ENCODE assay signal across 9 mouse cellular contexts in the genomic region with DNA sequence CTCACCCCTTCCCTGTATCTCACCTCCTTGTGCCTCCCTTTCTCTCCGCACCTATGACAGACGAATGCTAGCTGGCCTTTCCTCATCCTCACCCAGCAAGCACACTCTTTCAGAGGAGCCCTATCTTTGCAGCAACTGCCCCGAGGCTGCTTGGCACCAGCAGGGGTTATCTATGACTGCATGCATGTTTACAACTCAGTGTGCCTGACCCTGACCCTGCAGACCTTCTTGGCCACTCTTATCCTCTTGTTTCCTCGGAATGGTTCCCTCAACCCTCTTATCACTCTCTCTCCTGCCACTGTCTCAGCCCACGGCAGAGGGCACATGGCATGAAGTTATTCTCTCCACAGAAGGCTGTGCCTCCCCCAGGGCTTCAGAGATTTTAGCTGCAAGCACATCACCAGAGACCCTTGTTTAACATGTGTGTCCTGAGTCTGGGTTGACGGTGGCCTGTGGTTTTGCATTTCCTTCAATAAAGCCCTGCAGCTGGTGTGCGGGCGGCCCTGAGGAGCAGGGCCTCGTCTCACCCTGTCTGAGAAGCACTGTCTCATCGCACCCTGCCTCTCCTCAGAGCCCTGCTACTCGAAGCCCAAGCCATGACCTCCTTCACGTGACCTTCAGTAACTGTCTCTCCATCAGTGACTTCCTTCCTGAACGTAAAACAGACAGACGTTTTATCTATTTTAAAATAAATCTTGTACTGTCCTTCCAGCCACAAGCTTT. TPM values are rescaled to one million over a fixed set of nuclear protein-coding genes. Genes with fewer than 3 reads are reported as not detected.
DNase-seq lines count a peak whose midpoint lies in the region; ATAC-seq and TF ChIP-seq lines count a peak whose summit lies in the region.
"Had no signal": no experiment of that assay in that cellular context is flagged by ENCODE, and none has a peak within 500 bp of the region (broad histone marks: within the 10 kb centered on the region; RNA-seq: fewer than 3 reads in every experiment).

No protein-coding gene starts in this region.

- H3K27me3 ChIP-seq in lung, embryonic 16.5 days (ENCODE audit: control insufficient read depth, insufficient read depth, low read depth, low read length): no peaks in the 10 kb centered on the region
- no peaks in the 10 kb centered on the region for H3K27me3 ChIP-seq in intestine, postnatal 0 days (replicated peaks; ENCODE audit: control insufficient read depth, insufficient read depth, low read length)
- no peaks in the 10 kb centered on the region for H3K27me3 ChIP-seq in stomach, postnatal 0 days (ENCODE audit: control insufficient read depth, insufficient read depth, low read length)

- peak overlapping the region; percentile 93 for H3K27ac ChIP-seq in gastrocnemius, adult 2 months
- H3K27ac ChIP-seq in lung, embryonic 16.5 days (ENCODE audit: low read length): 0 out of 2 replicates have a peak overlapping the region, but pooled peaks have one; percentile 14
- 0 out of 2 replicates have a peak overlapping the region, but pooled peaks have one; percentile 16 for H3K27ac ChIP-seq in intestine, postnatal 0 days (ENCODE audit: low read depth, low read length)
- peak overlapping the region; percentile 77 for H3K27ac ChIP-seq in stomach, postnatal 0 days (replicated peaks)

- intact Hi-C loops in gastrocnemius, adult 2 months (cut with DNase I): no loop called here
- intact Hi-C loops in left cerebral cortex, postnatal 14 days (cut with DNase I): no loop called here

- H3K4me1 ChIP-seq in lung, embryonic 16.5 days (replicated peaks; ENCODE audit: control insufficient read depth, insufficient read depth, low read length): peaks cover 24% of the 10 kb centered on the region
- H3K4me1 ChIP-seq in intestine, postnatal 0 days (replicated peaks; ENCODE audit: control insufficient read depth, insufficient read depth, low read length): peaks cover 10% of the 10 kb centered on the region; the same call in 1 of the 2 replicates
- H3K4me1 ChIP-seq in stomach, postnatal 0 days (replicated peaks; ENCODE audit: control insufficient read depth, insufficient read depth): peaks cover 5% of the 10 kb centered on the region; the same call in 1 of the 2 replicates

- H3K36me3 ChIP-seq in lung, embryonic 16.5 days (ENCODE audit: control insufficient read depth, insufficient read depth, low read length): no peaks in the 10 kb centered on the region
- no peaks in the 10 kb centered on the region for H3K36me3 ChIP-seq in intestine, postnatal 0 days (ENCODE audit: control insufficient read depth, insufficient read depth)
- H3K36me3 ChIP-seq in stomach, postnatal 0 days (ENCODE audit: control insufficient read depth, insufficient read depth, low read length): no peaks in the 10 kb centered on the region

- WGBS in lung, embryonic 16.5 days: 56% methylated on average over 14 of the region's 14 CpGs
- WGBS in intestine, postnatal 0 days: 58% methylated on average over 14 of the region's 14 CpGs
- 60% methylated on average over 14 of the region's 14 CpGs for WGBS in stomach, postnatal 0 days

- no peaks in the 10 kb centered on the region for H3K9me3 ChIP-seq in lung, embryonic 16.5 days (ENCODE audit: control insufficient read depth, low read length)
- no peaks in the 10 kb centered on the region for H3K9me3 ChIP-seq in intestine, postnatal 0 days (ENCODE audit: control insufficient read depth)
- H3K9me3 ChIP-seq in stomach, postnatal 0 days (ENCODE audit: control insufficient read depth, low read length): no peaks in the 10 kb centered on the region

- TF ChIP-seq EP300 in stomach, postnatal 0 days (optimal IDR thresholded peaks at IDR 0.05): no peak

- TF ChIP-seq CTCF in gastrocnemius, adult 2 months (IDR thresholded peaks at IDR 0.05): no peak
- no peak for TF ChIP-seq CTCF in intestine, postnatal 0 days (IDR thresholded peaks at IDR 0.05; ENCODE audit: low read depth)
- no peak for TF ChIP-seq CTCF in stomach, postnatal 0 days (IDR thresholded peaks at IDR 0.05; ENCODE audit: low read depth)

- H3K4me2 ChIP-seq in lung, embryonic 16.5 days (ENCODE audit: low read depth, low read length): no peak overlapping the region
- no peak overlapping the region for H3K4me2 ChIP-seq in intestine, postnatal 0 days (replicated peaks; ENCODE audit: low read depth)
- no peak overlapping the region for H3K4me2 ChIP-seq in stomach, postnatal 0 days (replicated peaks; ENCODE audit: low read depth)

- H3K9ac ChIP-seq in lung, embryonic 16.5 days (ENCODE audit: low read length): no peak overlapping the region
- no peak overlapping the region for H3K9ac ChIP-seq in intestine, postnatal 0 days (ENCODE audit: low read depth, low read length)
- H3K9ac ChIP-seq in stomach, postnatal 0 days (ENCODE audit: low read length): no peak overlapping the region

- DNase-seq in gastrocnemius, adult 2 months: no peak
- no peak for DNase-seq in gastrocnemius, adult 8-10 months (ENCODE audit: low spot score in 2 of 2)
- DNase-seq in lung, postnatal 25 days (ENCODE audit: low spot score): no peak
- DNase-seq in stomach, postnatal 0 days (ENCODE audit: low spot score): no peak
- DNase-seq in left cerebral cortex, postnatal 14 days (ENCODE audit: low spot score in 2 of 2): no peak
- no peak for DNase-seq in spleen, adult 18-20 months
- DNase-seq: cerebellum, postnatal 14 days had no signal

- H3K4me3 ChIP-seq in gastrocnemius, adult 2 months: no peak overlapping the region
- no peak overlapping the region for H3K4me3 ChIP-seq in lung, embryonic 16.5 days (ENCODE audit: low read length)
- no peak overlapping the region for H3K4me3 ChIP-seq in intestine, postnatal 0 days (ENCODE audit: low read depth, low read length)
- no peak overlapping the region for H3K4me3 ChIP-seq in stomach, postnatal 0 days (ENCODE audit: low read depth, low read length)

- ATAC-seq in lung, embryonic 16.5 days (ENCODE audit: low read depth): no peak
- no peak for ATAC-seq in intestine, postnatal 0 days
- no peak for ATAC-seq in stomach, postnatal 0 days (ENCODE audit: low FRiP score, low TSS enrichment)

RNA-seq across cellular contexts. Expression of a gene that starts 23.4 kb away (rescaled TPM):
- 100 to 1,000 TPM; 159 to 192 TPM for total RNA-seq in gastrocnemius, adult 2 months (2021)
- 100 to 1,000 TPM; 170 to 209 (median 181) TPM for total RNA-seq in gastrocnemius, adult 8-10 months (2022)
- 11.6 and 11.7 TPM in 2 replicates for polyA plus RNA-seq in lung, embryonic 16.5 days (2015; fragmentation: Nextera tagmentation; extraction: Ambion mirVana)
- 8.2 and 8.5 TPM in 2 replicates for polyA plus RNA-seq in intestine, postnatal 0 days (2015; fragmentation: Nextera tagmentation; extraction: Ambion mirVana)
- 7.1 and 7.5 TPM in 2 replicates for polyA plus RNA-seq in stomach, postnatal 0 days (2015; fragmentation: Nextera tagmentation; extraction: Ambion mirVana)
- 10 to 100 TPM; 57.5 to 58.0 TPM for total RNA-seq in left cerebral cortex, postnatal 14 days (2021)

RNA-seq across cellular contexts. Expression of a gene that starts 28.0 kb away (rescaled TPM):
- total RNA-seq in gastrocnemius, adult 2 months (2021): 1 to 10 TPM; 6.7 to 7.5 TPM
- total RNA-seq in gastrocnemius, adult 8-10 months (2022): 1 to 10 TPM; 6.1 to 7.3 (median 6.5) TPM
- 9.1 and 9.6 TPM in 2 replicates for polyA plus RNA-seq in lung, embryonic 16.5 days (2015; fragmentation: Nextera tagmentation; extraction: Ambion mirVana)
- 4.5 and 4.7 TPM in 2 replicates for polyA plus RNA-seq in intestine, postnatal 0 days (2015; fragmentation: Nextera tagmentation; extraction: Ambion mirVana)
- polyA plus RNA-seq in stomach, postnatal 0 days (2015; fragmentation: Nextera tagmentation; extraction: Ambion mirVana): 4.9 and 5.0 TPM in 2 replicates
- 10 to 100 TPM; 13.8 to 14.8 TPM for total RNA-seq in left cerebral cortex, postnatal 14 days (2021)

RNA-seq across cellular contexts. Expression of a gene that starts 28.2 kb away (rescaled TPM):
- total RNA-seq in gastrocnemius, adult 2 months (2021): 1 to 10 TPM; 7.6 to 7.8 TPM
- total RNA-seq in gastrocnemius, adult 8-10 months (2022): 1 to 10 TPM; 7.8 to 8.1 (median 7.9) TPM
- polyA plus RNA-seq in lung, embryonic 16.5 days (2015; fragmentation: Nextera tagmentation; extraction: Ambion mirVana): 8.3 and 8.8 TPM in 2 replicates
- 4.7 and 5.4 TPM in 2 replicates for polyA plus RNA-seq in intestine, postnatal 0 days (2015; fragmentation: Nextera tagmentation; extraction: Ambion mirVana)
- 4.9 and 5.9 TPM in 2 replicates for polyA plus RNA-seq in stomach, postnatal 0 days (2015; fragmentation: Nextera tagmentation; extraction: Ambion mirVana)
- 10 to 100 TPM; 35.9 to 36.5 TPM for total RNA-seq in left cerebral cortex, postnatal 14 days (2021)

Comparison
In these comparisons a context has a peak if more than half of its experiments do, and no peak if none do; other contexts are left out.
1. H3K27ac ChIP-seq: peak in every context shown above with its lines; median percentile 93 in gastrocnemius, adult 2 months; 77 in stomach, postnatal 0 days; 16 in intestine, postnatal 0 days; 14 in lung, embryonic 16.5 days.
2. RNA of a gene that starts 28.2 kb away (total RNA-seq): 35.9 to 36.5 TPM in left cerebral cortex, postnatal 14 days; 7.8 to 8.1 TPM in gastrocnemius, adult 8-10 months and 7.6 to 7.8 TPM in gastrocnemius, adult 2 months; every median in the first group is over 4 times any median in the second.